Mouse (Mus musculus) ES-E14 (cell line): ENCODE measurements around the gene Zbtb7b. TPM values are rescaled to one million over a fixed set of nuclear protein-coding genes. Genes with fewer than 3 reads are reported as not detected.

Experiments
- DNase-seq: peaks from one replicate; pipeline ENCODE4 v3.0.0-alpha.2; 2013; ENCODE audit warnings: low read depth, low spot score
- H3K27ac ChIP-seq: 2 replicates; pipeline ENCODE4 v1.5.1; 2012; ENCODE audit warnings: low read depth, mild to moderate bottlenecking, low read length, moderate library complexity, mixed read lengths; ENCODE audit not compliant: poor library complexity, insufficient read depth, severe bottlenecking
- H3K36me3 ChIP-seq: 2 replicates; pipeline ENCODE4 v1.6.1; 2012; ENCODE audit warnings: mild to moderate bottlenecking, low read length, moderate library complexity, mixed read lengths; ENCODE audit not compliant: control insufficient read depth, poor library complexity, insufficient read depth, severe bottlenecking
- H3K4me1 ChIP-seq, 2 experiments: fragments of 150-350 bp in 1 of 2; sonication (generic) in 1 of 2; 2 replicates each; pipeline ENCODE4 v1.6.1; 2012; ENCODE audit warnings: low read length in 2 of 2, mild to moderate bottlenecking in 1 of 2, mixed read lengths in 1 of 2; ENCODE audit not compliant: control insufficient read depth in 2 of 2, insufficient read depth in 2 of 2, poor library complexity in 1 of 2
- H3K4me3 ChIP-seq, 2 experiments: fragments of 150-350 bp in 1 of 2; sonication (generic) in 1 of 2; 2 replicates each; pipeline ENCODE4 v1.5.1; 2012; ENCODE audit warnings: low read length in 2 of 2, low read depth in 1 of 2, mild to moderate bottlenecking in 1 of 2, mixed read lengths in 1 of 2; ENCODE audit not compliant: insufficient read depth in 1 of 2, poor library complexity in 1 of 2, severe bottlenecking in 1 of 2
- H3K9ac ChIP-seq: 2 replicates; pipeline ENCODE4 v1.6.1; 2012; ENCODE audit warnings: low read depth, mild to moderate bottlenecking, low read length, mixed read lengths; ENCODE audit not compliant: poor library complexity, insufficient read depth, severe bottlenecking
- H3K9me3 ChIP-seq: fragments of 150-350 bp; sonication (generic); 2 replicates; pipeline ENCODE4 v1.6.1; 2012; ENCODE audit warnings: low read depth, mild to moderate bottlenecking, low read length; ENCODE audit not compliant: control insufficient read depth, insufficient read depth
- CHD2 ChIP-seq: IDR thresholded peaks from 2 replicates; pipeline ENCODE4 v1.6.1; 2014; ENCODE audit warnings: mild to moderate bottlenecking, low read depth, low read length, inconsistent platforms
- HCFC1 ChIP-seq: IDR thresholded peaks from 2 replicates; pipeline ENCODE4 v1.6.1; 2012; ENCODE audit warnings: low read length, inconsistent platforms, borderline replicate concordance; ENCODE audit not compliant: insufficient read depth
- MAFK ChIP-seq: IDR thresholded peaks from 2 replicates; pipeline ENCODE4 v1.6.1; 2014; ENCODE audit warnings: mild to moderate bottlenecking, low read depth, low read length, inconsistent platforms; ENCODE audit not compliant: insufficient read depth
- ZC3H11A ChIP-seq: IDR thresholded peaks from 2 replicates; pipeline ENCODE4 v1.6.1; 2012; ENCODE audit warnings: low read depth, mild to moderate bottlenecking, inconsistent platforms, low read length, borderline replicate concordance
- ZNF384 ChIP-seq: IDR thresholded peaks from 2 replicates; pipeline ENCODE4 v1.6.1; 2012; ENCODE audit warnings: low read depth, low read length, inconsistent platforms
- in situ Hi-C, 2 experiments: fragments of 600-800 bp; cut with MboI; formaldehyde crosslinking; loops; one replicate each; pipeline ENCODE4 v1.15.1; 2025; ENCODE audit warnings: low sequenced_read_pairs in 2 of 2, inconsistent platforms in 1 of 2; ENCODE audit not compliant: unreplicated experiment in 2 of 2
- total RNA-seq: library from RNA; depleted of rRNA; stranded (reverse); fragments of 300-350 nt; gene quantifications from 2 replicates; pipeline ENCODE4 v1.2.3, GENCODE M21; 2012; rRNA removed

Zbtb7b gene
- total RNA-seq, 1 experiment: 13.0 TPM

GRCm38 (mm10) chr3:89332013-89332412 lies 62.6 kb downstream of the Zbtb7b start:
- no peak for DNase-seq
- in situ Hi-C loops: no loop called here
- TF ChIP-seq MAFK: no peak
- no peak for TF ChIP-seq ZNF384
- no peak for TF ChIP-seq HCFC1
- no peak for TF ChIP-seq ZC3H11A
- Histone ChIP-seq H3K9ac (no peak overlapping the region), H3K9me3 (no peaks in the 10 kb centered on the region), H3K4me3 (no peak overlapping the region), H3K27ac (no peak overlapping the region), H3K4me1 (peaks cover 4 to 34% of the 10 kb centered on the region in 2 experiments; a peak in 3 of 4 replicates), H3K36me3 (peaks cover 19% of the 10 kb centered on the region)

GRCm38 (mm10) chr3:89331561-89331960 lies 63.0 kb downstream of the Zbtb7b start:
- H3K4me3 ChIP-seq: peak overlapping the region in 1 of 2 experiments; percentile 2; a peak in 1 of 4 replicates
- no peak for TF ChIP-seq ZNF384
- no peak for TF ChIP-seq ZC3H11A
- no peak for TF ChIP-seq MAFK
- TF ChIP-seq HCFC1: no peak
- TF ChIP-seq CHD2: no peak

GRCm38 (mm10) chr3:89330948-89331347 lies 63.6 kb downstream of the Zbtb7b start:
- Histone ChIP-seq H3K36me3 (peaks cover 19% of the 10 kb centered on the region), H3K9ac (no peak overlapping the region), H3K27ac (no peak overlapping the region), H3K9me3 (no peaks in the 10 kb centered on the region), H3K4me1 (peaks cover 4 to 35% of the 10 kb centered on the region in 2 experiments; a peak in 3 of 4 replicates), H3K4me3 (0 out of 4 replicates have a peak overlapping the region, but pooled peaks of 1 of the 2 experiments have one; percentile 2)
- DNase-seq: no peak
- TF ChIP-seq ZNF384 (no peak), MAFK (no peak), HCFC1 (no peak), CHD2 (no peak), ZC3H11A (no peak)
- in situ Hi-C loops: no loop called here

More at GRCm38 (mm10) chr3:89331561-89331960, 63.0 kb downstream of the Zbtb7b start:
- H3K4me1 ChIP-seq: peaks cover 4 to 35% of the 10 kb centered on the region in 2 experiments; a peak in 3 of 4 replicates
- in situ Hi-C loops: no loop called here
- no peak for DNase-seq
- no peaks in the 10 kb centered on the region for H3K9me3 ChIP-seq
- H3K36me3 ChIP-seq: peaks cover 19% of the 10 kb centered on the region
- no peak overlapping the region for H3K9ac ChIP-seq
- no peak overlapping the region for H3K27ac ChIP-seq

GRCm38 (mm10) chr3:89330346-89330745 lies 64.2 kb downstream of the Zbtb7b start:
- H3K27ac ChIP-seq: no peak overlapping the region
- H3K36me3 ChIP-seq: peaks cover 19% of the 10 kb centered on the region
- in situ Hi-C loops: no loop called here
- no peak overlapping the region for H3K4me3 ChIP-seq
- no peak for TF ChIP-seq MAFK
- TF ChIP-seq CHD2: no peak
- TF ChIP-seq ZC3H11A: no peak
- TF ChIP-seq ZNF384: no peak
- TF ChIP-seq HCFC1: no peak
- no peak for DNase-seq
- H3K9me3 ChIP-seq: no peaks in the 10 kb centered on the region
- peaks cover 4 to 35% of the 10 kb centered on the region in 2 experiments; a peak in 3 of 4 replicates for H3K4me1 ChIP-seq
- no peak overlapping the region for H3K9ac ChIP-seq

- Histone ChIP-seq H3K4me1 (peaks cover 4 to 37% of the 10 kb centered on the region in 2 experiments; a peak in 3 of 4 replicates), H3K4me3 (peak overlapping the region; percentile 8 to 21; a peak in 1 of 4 replicates), H3K9ac (peak overlapping the region; percentile 42; the same call in 1 of the 2 replicates), H3K27ac (peak overlapping the region; percentile 63), H3K36me3 (peaks cover 5% of the 10 kb centered on the region), H3K9me3 (no peaks in the 10 kb centered on the region)
- no peak for DNase-seq
- TF ChIP-seq ZC3H11A: no peak
- no peak for TF ChIP-seq HCFC1
- no peak for TF ChIP-seq MAFK
- no peak for TF ChIP-seq CHD2
- TF ChIP-seq ZNF384: no peak
- in situ Hi-C loops: no loop called here
These were observed 66.0 kb downstream of the Zbtb7b start for GRCm38 (mm10) chr3:89328623-89329022.

Other genes starting within 250 kb of the Zbtb7b start
- 4.0 and 6.0 TPM in 2 replicates for gene Hcn3, start 234.6 kb downstream of the Zbtb7b start, total RNA-seq
- 42.0 and 60.1 TPM in 2 replicates for gene Clk2, start 230.0 kb downstream of the Zbtb7b start, total RNA-seq
- 83.2 and 102 TPM in 2 replicates for gene Scamp3, start 217.3 kb downstream of the Zbtb7b start, total RNA-seq
- gene Fam189b, start 211.6 kb downstream of the Zbtb7b start, total RNA-seq: 8.6 and 9.3 TPM in 2 replicates
- gene Gba, start 191.8 kb downstream of the Zbtb7b start, total RNA-seq: 69.3 and 89.7 TPM in 2 replicates
- gene Thbs3, start 179.6 kb downstream of the Zbtb7b start, total RNA-seq: 36.9 and 46.9 TPM in 2 replicates
- gene Mtx1, start 167.7 kb downstream of the Zbtb7b start, total RNA-seq: 234 and 251 TPM in 2 replicates
- gene Muc1, start 165.7 kb downstream of the Zbtb7b start, total RNA-seq: 3.0 and 3.9 TPM in 2 replicates
- gene Krtcap2, start 148.8 kb downstream of the Zbtb7b start, total RNA-seq: 113 and 134 TPM in 2 replicates
- gene Trim46, start 148.5 kb downstream of the Zbtb7b start, total RNA-seq: 3.1 and 5.3 TPM in 2 replicates
- gene Dpm3, start 135.4 kb downstream of the Zbtb7b start, total RNA-seq: 207 and 297 TPM in 2 replicates
- 17.0 and 27.0 TPM in 2 replicates for gene Slc50a1, start 124.2 kb downstream of the Zbtb7b start, total RNA-seq
- 2.1 and 9.5 TPM in 2 replicates for gene Efna1, start 113.6 kb downstream of the Zbtb7b start, total RNA-seq
- gene Efna3, start 71.8 kb downstream of the Zbtb7b start, total RNA-seq: 7.5 and 12.5 TPM in 2 replicates
- 24.0 and 41.9 TPM in 2 replicates for gene Efna4, start 56.7 kb downstream of the Zbtb7b start, total RNA-seq
- 56.3 and 59.1 TPM in 2 replicates for gene Adam15, start 44.8 kb downstream of the Zbtb7b start, total RNA-seq
- gene Dcst2, start 32.8 kb downstream of the Zbtb7b start, total RNA-seq: not detected in 2 replicates
- 0.09 and 0.16 TPM in 2 replicates for gene Dcst1, start 29.5 kb downstream of the Zbtb7b start, total RNA-seq
- gene Lenep, start 8.0 kb upstream of the Zbtb7b start, total RNA-seq: not detected in 2 replicates
- 20.3 and 20.9 TPM in 2 replicates for gene Flad1, start 17.1 kb upstream of the Zbtb7b start, total RNA-seq
- gene Cks1b, start 23.6 kb upstream of the Zbtb7b start, total RNA-seq: 162 and 190 TPM in 2 replicates
- 66.9 and 72.0 TPM in 2 replicates for gene Shc1, start 23.7 kb upstream of the Zbtb7b start, total RNA-seq
- 39.2 and 50.3 TPM in 2 replicates for gene Pygo2, start 35.4 kb upstream of the Zbtb7b start, total RNA-seq
- gene Pbxip1, start 41.9 kb upstream of the Zbtb7b start, total RNA-seq: 19.3 and 20.8 TPM in 2 replicates
- 35.0 and 38.6 TPM in 2 replicates for gene Pmvk, start 59.8 kb upstream of the Zbtb7b start, total RNA-seq
- gene Kcnn3, start 125.4 kb upstream of the Zbtb7b start, total RNA-seq: 0.13 and 0.26 TPM in 2 replicates